Mouse (Mus musculus): ENCODE data around the gene Atg9b.

The Atg9b gene

GRCm38 (mm10) chr5:24348128-24348527 lies 43.8 kb downstream of the Atg9b start:
- DNase-seq = peak; percentile 79

- DNase-seq = peak; percentile 69
Observed at GRCm38 (mm10) chr5:24347186-24347875, 44.6 kb downstream of the Atg9b start.

GRCm38 (mm10) chr5:24346313-24346712 lies 45.6 kb downstream of the Atg9b start:
- DNase-seq = no peak

- peak; percentile 53 for DNase-seq
Observed at GRCm38 (mm10) chr5:24344477-24345051, 47.4 kb downstream of the Atg9b start.

- DNase-seq = no peak
Observed at GRCm38 (mm10) chr5:24343977-24344436, 47.9 kb downstream of the Atg9b start.

- no peak for DNase-seq
Observed at GRCm38 (mm10) chr5:24343379-24343778, 48.6 kb downstream of the Atg9b start.

- no peak for DNase-seq
Observed at GRCm38 (mm10) chr5:24342966-24343365, 49.0 kb downstream of the Atg9b start.

- DNase-seq = no peak
Observed at GRCm38 (mm10) chr5:24342205-24342963, 49.6 kb downstream of the Atg9b start.

GRCm38 (mm10) chr5:24337821-24338220 lies 54.1 kb downstream of the Atg9b start:
- DNase-seq = no peak

- DNase-seq = peak; percentile 51
Observed at GRCm38 (mm10) chr5:24337366-24337765, 54.6 kb downstream of the Atg9b start.

GRCm38 (mm10) chr5:24335888-24336511 lies 55.9 kb downstream of the Atg9b start:
- DNase-seq = peak; percentile 60

- DNase-seq = peak; percentile 38
Observed at GRCm38 (mm10) chr5:24334749-24335148, 57.2 kb downstream of the Atg9b start.
